ENCODE assay signal across 19 mouse cellular contexts in genomic region chr16:20090921-20091575, GRCm38 (mm10). TPM values are rescaled to one million over a fixed set of nuclear protein-coding genes. Genes with fewer than 3 reads are reported as not detected.
DNase-seq lines count a peak whose midpoint lies in the region; ATAC-seq lines count a peak whose summit lies in the region.
"Had no signal": no experiment of that assay in that cellular context is flagged by ENCODE, and none has a peak within 500 bp of the region (broad histone marks: within the 10 kb centered on the region; RNA-seq: fewer than 3 reads in every experiment).

No protein-coding gene starts in this region.

- H3K4me2 ChIP-seq in heart, embryonic 11.5 days: peak overlapping the region; percentile 29
- H3K4me2 ChIP-seq: embryonic facial prominence, embryonic 15.5 days; hindbrain, embryonic 14.5 days; liver, embryonic 13.5 days; neural tube, embryonic 13.5 days had no signal

- H3K4me3 ChIP-seq in heart, embryonic 11.5 days (ENCODE audit: low read depth, low read length): no peak overlapping the region
- H3K4me3 ChIP-seq: embryonic facial prominence, embryonic 15.5 days; limb, embryonic 10.5 days; liver, embryonic 13.5 days; neural tube, embryonic 13.5 days had no signal

- ATAC-seq in heart, embryonic 11.5 days (replicated peaks; ENCODE audit: insufficient number of reproducible peaks, low FRiP score, low TSS enrichment): 0 out of 2 replicates have a peak, but pooled peaks have one; percentile 53
- ATAC-seq: intestine, postnatal 0 days; lung, postnatal 0 days had no signal

- no peaks in the 10 kb centered on the region for H3K36me3 ChIP-seq in heart, embryonic 11.5 days (ENCODE audit: control insufficient read depth, insufficient read depth, low read length)
- H3K36me3 ChIP-seq: embryonic facial prominence, embryonic 15.5 days; limb, embryonic 10.5 days; liver, embryonic 13.5 days; neural tube, embryonic 13.5 days had no signal

- 0 out of 2 replicates have a peak, but pooled peaks cover 2% of the 10 kb centered on the region for H3K9me3 ChIP-seq in heart, embryonic 11.5 days (replicated peaks; ENCODE audit: control insufficient read depth, low read length)
- H3K9me3 ChIP-seq: embryonic facial prominence, embryonic 15.5 days; limb, embryonic 10.5 days; liver, embryonic 13.5 days; neural tube, embryonic 13.5 days had no signal

- H3K9ac ChIP-seq in heart, embryonic 11.5 days (ENCODE audit: low read depth, low read length): peak overlapping the region; percentile 36; the same call in 1 of the 2 replicates
- H3K9ac ChIP-seq: embryonic facial prominence, embryonic 15.5 days; hindbrain, embryonic 14.5 days; liver, embryonic 13.5 days; neural tube, embryonic 13.5 days had no signal

- intact Hi-C loops in heart, postnatal 25 days (cut with DNase I): loop anchor here (10.0 kb wide), 1 partner anchor 366 kb away; no protein-coding TSS in a partner anchor
- intact Hi-C loops in heart, postnatal 36 days (cut with DNase I): loop anchor here (5.0 kb wide), 1 partner anchor 39 kb away; no protein-coding TSS in a partner anchor

- DNase-seq in heart, adult 11 months: peak; percentile 95
- DNase-seq in heart, postnatal 25 days (ENCODE audit: low spot score): no peak
- peak; percentile 27 to 54 for DNase-seq in gastrocnemius, adult 8-10 months (ENCODE audit: low spot score in 2 of 2)
- DNase-seq in heart, postnatal 36 days: peak; percentile 20 to 48
- no peak for DNase-seq in layer of hippocampus, adult 18-20 months (ENCODE audit: low spot score in 2 of 2)
- no peak for DNase-seq in cerebellum, adult 11-12 months
- DNase-seq in kidney, adult 18-20 months: no peak
- DNase-seq: B cell, adult 2 months; cerebellum, postnatal 25 days; liver, embryonic 13.5 days; right cerebral cortex, postnatal 4 days; thymus, adult 2 months had no signal

- WGBS in heart, embryonic 11.5 days (ENCODE audit: insufficient replicate concordance): 14% methylated on average over 5 of the region's 5 CpGs

- H3K4me1 ChIP-seq in heart, embryonic 11.5 days (ENCODE audit: control insufficient read depth, insufficient read depth, low read length): peaks cover 3% of the 10 kb centered on the region; the same call in 1 of the 2 replicates
- H3K4me1 ChIP-seq: embryonic facial prominence, embryonic 15.5 days; limb, embryonic 10.5 days; liver, embryonic 13.5 days; neural tube, embryonic 13.5 days had no signal

- H3K27me3 ChIP-seq in heart, embryonic 11.5 days (ENCODE audit: control insufficient read depth, insufficient read depth, low read length): no peaks in the 10 kb centered on the region
- H3K27me3 ChIP-seq: embryonic facial prominence, embryonic 15.5 days; liver, embryonic 13.5 days; neural tube, embryonic 13.5 days had no signal

- H3K27ac ChIP-seq in heart, embryonic 11.5 days (ENCODE audit: low read depth, low read length): peak overlapping the region; percentile 86
- H3K27ac ChIP-seq: embryonic facial prominence, embryonic 15.5 days; hindbrain, embryonic 14.5 days; limb, embryonic 10.5 days; liver, embryonic 13.5 days; neural tube, embryonic 13.5 days had no signal

RNA-seq across cellular contexts. Expression of gene Klhl24, which starts 6.3 kb away (rescaled TPM):
- 100 to 1,000 TPM; 273 to 285 TPM for total RNA-seq in heart, postnatal 25 days (2021)
- total RNA-seq in gastrocnemius, adult 8-10 months (2022): 100 to 1,000 TPM; 149 to 159 (median 156) TPM
- polyA plus RNA-seq in heart, embryonic 11.5 days (2014; fragmentation: Nextera tagmentation; extraction: Ambion mirVana): 31.5 and 37.1 TPM in 2 replicates
- total RNA-seq in heart, postnatal 36 days (2021): 100 to 1,000 TPM; 344 to 350 TPM
- total RNA-seq in layer of hippocampus, adult 18-20 months (2021): 10 to 100 TPM; 78.8 to 79.7 TPM

RNA-seq across cellular contexts. Expression of gene Yeats2, which starts 49.8 kb away (rescaled TPM):
- total RNA-seq in heart, postnatal 25 days (2021): 10 to 100 TPM; 10.7 to 12.0 TPM
- 1 to 10 TPM; 3.3 to 7.6 (median 5.8) TPM for total RNA-seq in gastrocnemius, adult 8-10 months (2022)
- polyA plus RNA-seq in heart, embryonic 11.5 days (2014; fragmentation: Nextera tagmentation; extraction: Ambion mirVana): 22.3 and 24.7 TPM in 2 replicates
- 10 to 100 TPM; 10.3 to 12.3 TPM for total RNA-seq in heart, postnatal 36 days (2021)
- total RNA-seq in layer of hippocampus, adult 18-20 months (2021): 10 to 100 TPM; 34.1 to 36.2 TPM

Comparison
In these comparisons a context has a peak if more than half of its experiments do, and no peak if none do; other contexts are left out.
1. DNase-seq: peak in heart, adult 11 months (single experiment), gastrocnemius, adult 8-10 months (2 of 2) and heart, postnatal 36 days (2 of 2); none in heart, postnatal 25 days (single experiment), layer of hippocampus, adult 18-20 months (0 of 2), cerebellum, adult 11-12 months (single experiment) and kidney, adult 18-20 months (single experiment).